Mouse (Mus musculus): ENCODE data around the gene Rpl37.
"Not testable (repeated sequence)": the region's sequence is repeated elsewhere in the genome, so short reads cannot be mapped to it uniquely, and the experiment has no call there.

The Rpl37 gene

GRCm38 (mm10) chr15:5121535-5122313, 5.3 kb downstream of the Rpl37 start:
- peak; percentile 30 for DNase-seq (ENCODE audit: low spot score)

- no peak for DNase-seq (ENCODE audit: low spot score)
Observed at GRCm38 (mm10) chr15:5126456-5126855, 10.0 kb downstream of the Rpl37 start.

- no peak for DNase-seq (ENCODE audit: low spot score)
Observed at GRCm38 (mm10) chr15:5127487-5127886, 11.0 kb downstream of the Rpl37 start.

- no peak for DNase-seq (ENCODE audit: low spot score)
Observed at GRCm38 (mm10) chr15:5128176-5128940, 11.9 kb downstream of the Rpl37 start.

GRCm38 (mm10) chr15:5129111-5129805, 12.8 kb downstream of the Rpl37 start:
- no peak for DNase-seq (ENCODE audit: low spot score)

- DNase-seq (ENCODE audit: low spot score), result not testable (repeated sequence)
Observed at GRCm38 (mm10) chr15:5130887-5131668, 14.6 kb downstream of the Rpl37 start.

- DNase-seq (ENCODE audit: low spot score), result no peak
Observed at GRCm38 (mm10) chr15:5133301-5133700, 16.9 kb downstream of the Rpl37 start.

- DNase-seq (ENCODE audit: low spot score), result no peak
Observed at GRCm38 (mm10) chr15:5134179-5134578, 17.7 kb downstream of the Rpl37 start.

- no peak for DNase-seq (ENCODE audit: low spot score)
Observed at GRCm38 (mm10) chr15:5134945-5135483, 18.6 kb downstream of the Rpl37 start.

- DNase-seq (ENCODE audit: low spot score), result no peak
Observed at GRCm38 (mm10) chr15:5138021-5138856, 21.8 kb downstream of the Rpl37 start.

- no peak for DNase-seq (ENCODE audit: low spot score)
Observed at GRCm38 (mm10) chr15:5139366-5139765, 22.9 kb downstream of the Rpl37 start.

- no peak for DNase-seq (ENCODE audit: low spot score)
Observed at GRCm38 (mm10) chr15:5139863-5140262, 23.4 kb downstream of the Rpl37 start.

GRCm38 (mm10) chr15:5140357-5140756, 23.9 kb downstream of the Rpl37 start:
- no peak for DNase-seq (ENCODE audit: low spot score)

- DNase-seq (ENCODE audit: low spot score), result no peak
Observed at GRCm38 (mm10) chr15:5142047-5142446, 25.6 kb downstream of the Rpl37 start.

GRCm38 (mm10) chr15:5142714-5143113, 26.3 kb downstream of the Rpl37 start:
- DNase-seq (ENCODE audit: low spot score), result no peak

- peak; percentile 76 for DNase-seq (ENCODE audit: low spot score)
Observed at GRCm38 (mm10) chr15:5143361-5144020, 27.0 kb downstream of the Rpl37 start, which contains the start of gene Prkaa1. Gene Prkaa1 (plus strand): TSS chr15:5143861.

- peak; percentile 74 for DNase-seq (ENCODE audit: low spot score)
Observed at GRCm38 (mm10) chr15:5144021-5144778, 27.8 kb downstream of the Rpl37 start.

GRCm38 (mm10) chr15:5145196-5145945, 28.9 kb downstream of the Rpl37 start:
- no peak for DNase-seq (ENCODE audit: low spot score)

- no peak for DNase-seq (ENCODE audit: low spot score)
Observed at GRCm38 (mm10) chr15:5149187-5149586, 32.7 kb downstream of the Rpl37 start.

Measured in embryo, embryonic 10 days (tissue).